Mouse (Mus musculus) hindbrain, embryonic 13.5 days (tissue): Measurements from ENCODE around the gene Olfr1047. TPM values are rescaled to one million over a fixed set of nuclear protein-coding genes. Genes with fewer than 3 reads are reported as not detected.
"Not testable (repeated sequence)": the region's sequence is repeated elsewhere in the genome, so short reads cannot be mapped to it uniquely, and the experiment has no call there.

Experiments
- ATAC-seq: fragments of 200-750 bp; cut with Nextera tagmentation; 2 replicates; pipeline ENCODE4 v1.8.0; 2017; ENCODE audit warnings: moderate TSS enrichment; ENCODE audit not compliant: low FRiP score
- H3K27ac ChIP-seq: fragments of 300-500 bp; sonication (generic); 2 replicates; pipeline ENCODE4 v1.5.1; 2015; ENCODE audit warnings: inconsistent platforms, mild to moderate bottlenecking, moderate library complexity
- H3K27me3 ChIP-seq: fragments of 300-500 bp; sonication (generic); 2 replicates; pipeline ENCODE4 v1.6.1; 2015; ENCODE audit warnings: mild to moderate bottlenecking, inconsistent platforms
- H3K36me3 ChIP-seq: fragments of 300-500 bp; sonication (generic); 2 replicates; pipeline ENCODE4 v1.6.1; 2015; ENCODE audit warnings: mild to moderate bottlenecking, inconsistent platforms
- H3K4me1 ChIP-seq: fragments of 300-500 bp; sonication (generic); replicated peaks from 2 replicates; pipeline ENCODE4 v1.6.1; 2015; ENCODE audit warnings: inconsistent platforms
- H3K4me2 ChIP-seq: fragments of 300-500 bp; sonication (generic); 2 replicates; pipeline ENCODE4 v1.6.1; 2015; ENCODE audit warnings: inconsistent platforms, mild to moderate bottlenecking, moderate library complexity
- H3K4me3 ChIP-seq: fragments of 300-500 bp; sonication (generic); 2 replicates; pipeline ENCODE4 v1.5.1; 2015; ENCODE audit warnings: mild to moderate bottlenecking, inconsistent platforms
- H3K9ac ChIP-seq: fragments of 300-500 bp; sonication (generic); 2 replicates; pipeline ENCODE4 v1.6.1; 2015; ENCODE audit warnings: mild to moderate bottlenecking, inconsistent platforms
- H3K9me3 ChIP-seq: fragments of 300-500 bp; sonication (generic); 2 replicates; pipeline ENCODE4 v1.6.1; 2016; ENCODE audit warnings: inconsistent platforms
- WGBS: fragments of 180-500 bp; shearing (Covaris S2); methylation state at CpG from one replicate; pipeline ENCODE4 v1.1.7; 2015; 5-methylcytosine and 5-hydroxymethylcytosine counted together
- polyA plus RNA-seq: library from polyadenylated mRNA; unstranded; fragments of >200 nt; fragmentation: Nextera tagmentation; extraction: Ambion mirVana; gene quantifications from 2 replicates; pipeline ENCODE4 v1.2.1, GENCODE M21; 2015

Gene Olfr1047
- not detected in 2 replicates for polyA plus RNA-seq

DNA sequence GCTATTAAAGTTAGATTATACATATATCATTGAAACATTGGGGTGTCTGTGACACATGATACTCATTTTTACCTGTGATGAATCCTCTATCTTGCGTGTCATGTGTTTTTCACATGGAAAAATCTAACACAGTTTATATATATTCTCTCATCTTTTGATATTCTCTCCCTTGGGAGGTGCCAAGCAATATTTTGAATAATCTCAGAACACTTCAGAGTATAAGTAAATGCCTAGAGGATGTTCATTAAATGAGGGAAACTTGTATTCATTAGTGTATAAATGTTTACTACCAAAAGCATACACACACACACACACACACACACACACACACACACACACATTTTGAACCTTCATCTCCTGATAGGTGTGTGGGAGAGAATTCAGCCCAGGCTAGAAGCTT lies at the start of gene Olfr1047:
Gene Olfr1047 (minus strand): TSS at position 101 of the 400 bp plus-strand sequence.
- Histone ChIP-seq H3K9me3 (no peaks in the 10 kb centered on the region), H3K27ac (no peak within 1 kb of the TSS), H3K4me3 (no peak within 1 kb of the TSS), H3K36me3 (no peaks in the 10 kb centered on the region), H3K9ac (no peak within 1 kb of the TSS), H3K4me2 (no peak within 1 kb of the TSS), H3K27me3 (no peaks in the 10 kb centered on the region), H3K4me1 (no peaks in the 10 kb centered on the region)
- no peak for ATAC-seq
- 100% methylated on average over 1 of the region's 1 CpGs for WGBS

GRCm38 (mm10) chr2:86278988-86279387 lies 47.8 kb upstream of the Olfr1047 start, which contains the start of gene Olfr1051:
Olfr1051 (minus strand) TSS chr2:86279088.
- not testable (repeated sequence) for H3K4me1 ChIP-seq, H3K4me3 ChIP-seq, H3K9ac ChIP-seq, H3K36me3 ChIP-seq, H3K27me3 ChIP-seq, H3K27ac ChIP-seq, H3K9me3 ChIP-seq, ATAC-seq, H3K4me2 ChIP-seq

DNA sequence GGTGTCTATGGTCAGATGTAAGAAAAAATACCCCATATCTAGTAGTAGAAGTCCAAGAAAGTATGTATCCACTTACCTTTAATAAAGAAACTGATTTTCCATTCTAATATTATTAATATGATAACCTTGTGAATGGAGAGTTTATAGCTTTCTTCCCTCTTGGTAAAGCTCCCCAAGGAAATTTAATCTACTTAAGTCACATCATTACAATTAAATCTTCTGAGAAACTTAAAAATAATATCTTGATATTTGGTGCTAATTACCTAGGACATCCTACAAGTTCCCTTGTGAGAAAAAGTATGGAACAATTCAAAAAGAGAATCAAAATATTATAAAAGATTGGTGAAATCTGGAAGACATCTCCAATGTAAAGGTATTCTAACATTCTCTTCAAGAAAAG lies 27.0 kb upstream of the Olfr1047 start, which contains the start of gene Olfr1049:
Gene Olfr1049 (minus strand): TSS at position 101 of the 400 bp plus-strand sequence.
- not testable (repeated sequence) for H3K9ac ChIP-seq, H3K27me3 ChIP-seq, ATAC-seq, H3K4me3 ChIP-seq, H3K9me3 ChIP-seq, H3K36me3 ChIP-seq, H3K4me1 ChIP-seq, H3K27ac ChIP-seq, H3K4me2 ChIP-seq

DNA sequence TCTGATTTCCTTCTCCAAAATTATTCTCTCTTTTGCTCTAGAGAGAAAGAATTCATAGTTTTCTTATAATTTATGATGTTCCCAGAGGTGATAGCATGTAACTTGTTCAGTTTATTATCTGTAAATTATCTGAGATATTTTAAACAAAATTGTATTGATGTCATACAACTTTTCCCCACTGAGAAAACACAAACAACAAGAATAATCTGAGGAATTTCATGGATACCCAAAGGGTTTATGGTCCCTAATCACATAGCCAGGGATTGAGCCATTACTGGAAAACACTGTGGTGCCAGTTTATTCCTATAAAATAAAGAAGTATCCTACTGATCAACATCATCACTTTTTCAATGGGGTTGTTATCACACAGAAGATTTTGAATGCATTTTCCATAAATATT lies 9.0 kb upstream of the Olfr1047 start, which contains the start of gene Olfr1048:
Gene Olfr1048 (minus strand): TSS at position 101 of the 400 bp plus-strand sequence.
- Histone ChIP-seq H3K27ac (no peak within 1 kb of the TSS), H3K36me3 (no peaks in the 10 kb centered on the region), H3K4me2 (no peak within 1 kb of the TSS), H3K4me1 (no peaks in the 10 kb centered on the region), H3K27me3 (no peaks in the 10 kb centered on the region), H3K4me3 (no peak within 1 kb of the TSS), H3K9me3 (no peaks in the 10 kb centered on the region), H3K9ac (no peak within 1 kb of the TSS)
- ATAC-seq: no peak

DNA sequence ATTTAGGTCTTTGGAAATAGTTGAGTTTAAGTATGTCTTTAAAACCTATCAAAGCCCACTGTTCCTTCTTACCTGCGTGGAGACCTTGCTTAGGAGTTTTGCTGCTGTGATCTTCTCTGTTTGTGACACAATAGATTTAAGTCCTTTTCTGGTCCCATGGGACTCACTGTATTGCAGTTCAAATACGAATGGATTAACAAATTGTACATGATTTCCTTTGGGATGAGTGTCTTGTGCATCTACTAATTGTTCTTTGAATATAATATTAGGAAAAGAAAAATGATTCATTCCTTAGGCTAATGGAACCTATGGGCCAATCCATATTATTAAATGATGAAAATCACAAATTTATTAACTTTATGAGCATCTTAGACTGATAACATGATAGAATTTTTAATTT lies 12.0 kb downstream of the Olfr1047 start, which contains the start of gene Olfr1046:
Gene Olfr1046 (minus strand): TSS at position 101 of the 400 bp plus-strand sequence.
- Histone ChIP-seq H3K4me2 (no peak within 1 kb of the TSS), H3K9ac (no peak within 1 kb of the TSS), H3K4me1 (no peaks in the 10 kb centered on the region), H3K27ac (no peak within 1 kb of the TSS), H3K9me3 (no peaks in the 10 kb centered on the region), H3K36me3 (no peaks in the 10 kb centered on the region), H3K4me3 (no peak within 1 kb of the TSS), H3K27me3 (no peaks in the 10 kb centered on the region)
- ATAC-seq: no peak
- WGBS: 74% methylated on average over 2 of the region's 2 CpGs

- Histone ChIP-seq H3K4me3 (no peak within 1 kb of the TSS), H3K9me3 (no peaks in the 10 kb centered on the region; the same call in 1 of the 2 replicates), H3K27ac (no peak within 1 kb of the TSS), H3K9ac (no peak within 1 kb of the TSS), H3K4me1 (no peaks in the 10 kb centered on the region), H3K36me3 (no peaks in the 10 kb centered on the region), H3K27me3 (no peaks in the 10 kb centered on the region), H3K4me2 (no peak within 1 kb of the TSS)
- ATAC-seq: no peak
Measured at GRCm38 (mm10) chr2:86202909-86203308, 28.3 kb downstream of the Olfr1047 start, which contains the start of gene Olfr1045. Olfr1045 (minus strand) TSS chr2:86203009.

DNA sequence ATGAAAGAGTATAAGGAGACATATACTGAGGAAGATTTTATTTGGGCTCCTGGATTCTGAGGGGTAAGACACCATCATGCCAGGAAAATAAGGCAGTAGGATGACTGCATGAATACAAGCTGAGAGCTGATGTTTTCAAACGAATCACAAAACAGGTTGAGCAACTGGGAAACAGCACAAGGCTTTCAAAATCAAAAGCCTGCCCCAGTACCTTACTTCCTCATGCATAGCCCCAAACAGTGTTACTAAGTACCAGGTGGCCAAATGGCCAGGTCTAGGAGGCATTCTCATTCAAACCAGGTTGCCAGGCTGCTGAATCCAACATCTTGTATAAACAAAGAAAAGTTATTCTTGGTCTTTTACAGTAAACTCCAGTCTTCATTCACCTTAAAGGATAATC lies 35.3 kb downstream of the Olfr1047 start:
- 59% methylated on average over 1 of the region's 1 CpGs for WGBS
- Histone ChIP-seq H3K9ac (no peak overlapping the region), H3K27ac (no peak overlapping the region), H3K9me3 (no peaks in the 10 kb centered on the region), H3K4me2 (no peak overlapping the region), H3K36me3 (no peaks in the 10 kb centered on the region), H3K27me3 (no peaks in the 10 kb centered on the region), H3K4me1 (no peaks in the 10 kb centered on the region), H3K4me3 (no peak overlapping the region)
- ATAC-seq: no peak

GRCm38 (mm10) chr2:86185583-86185982 lies 45.6 kb downstream of the Olfr1047 start, which contains the start of gene Olfr52:
Olfr52 (minus strand) TSS chr2:86185683.
- no peak within 1 kb of the TSS for H3K27ac ChIP-seq
- no peaks in the 10 kb centered on the region for H3K36me3 ChIP-seq
- no peaks in the 10 kb centered on the region for H3K27me3 ChIP-seq
- no peak for ATAC-seq
- H3K9me3 ChIP-seq: no peaks in the 10 kb centered on the region
- H3K4me2 ChIP-seq: no peak within 1 kb of the TSS
- H3K4me3 ChIP-seq: no peak within 1 kb of the TSS
- no peak within 1 kb of the TSS for H3K9ac ChIP-seq
- no peaks in the 10 kb centered on the region for H3K4me1 ChIP-seq

- WGBS: 87% methylated on average over 3 of the region's 3 CpGs
- no peak for ATAC-seq
- no peaks in the 10 kb centered on the region for H3K4me1 ChIP-seq
Measured at GRCm38 (mm10) chr2:86179950-86180349, 51.3 kb downstream of the Olfr1047 start.

DNA sequence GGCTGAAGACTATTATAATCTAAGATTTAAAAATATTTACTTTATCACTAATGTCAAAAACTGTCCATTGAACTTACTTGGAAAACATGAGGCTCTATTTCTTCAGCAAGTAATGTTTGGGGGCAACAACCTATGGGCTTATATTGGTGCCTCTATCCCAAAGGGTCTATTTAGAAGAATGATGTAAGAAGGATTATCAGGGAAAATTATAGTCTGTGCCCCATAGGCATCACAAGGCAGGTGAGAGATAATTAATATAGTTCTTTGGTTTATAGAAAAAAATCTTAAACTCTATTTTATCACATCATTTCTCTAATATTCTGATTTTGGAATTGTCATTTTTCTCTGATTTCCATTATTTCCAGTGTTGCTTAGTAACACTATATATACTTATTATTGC lies 53.5 kb downstream of the Olfr1047 start, which contains the start of gene Olfr1044:
Gene Olfr1044 (minus strand): TSS at position 101 of the 400 bp plus-strand sequence.
- H3K27ac ChIP-seq: no peak within 1 kb of the TSS
- no peak within 1 kb of the TSS for H3K4me3 ChIP-seq
- ATAC-seq: no peak
- no peaks in the 10 kb centered on the region for H3K36me3 ChIP-seq
- H3K9me3 ChIP-seq: no peaks in the 10 kb centered on the region
- no peaks in the 10 kb centered on the region for H3K27me3 ChIP-seq
- H3K4me2 ChIP-seq: no peak within 1 kb of the TSS
- no peaks in the 10 kb centered on the region for H3K4me1 ChIP-seq
- H3K9ac ChIP-seq: no peak within 1 kb of the TSS

More at GRCm38 (mm10) chr2:86179950-86180349, 51.3 kb downstream of the Olfr1047 start:
- no peaks in the 10 kb centered on the region for H3K27me3 ChIP-seq
- H3K4me2 ChIP-seq: no peak overlapping the region
- H3K36me3 ChIP-seq: no peaks in the 10 kb centered on the region
- no peak overlapping the region for H3K27ac ChIP-seq
- H3K4me3 ChIP-seq: no peak overlapping the region
- no peaks in the 10 kb centered on the region for H3K9me3 ChIP-seq
- H3K9ac ChIP-seq: no peak overlapping the region

Other genes starting within 250 kb of the Olfr1047 start
- not detected in 2 replicates for gene Olfr1031, start 241.1 kb downstream of the Olfr1047 start, polyA plus RNA-seq
- gene Olfr1032, start 225.9 kb downstream of the Olfr1047 start, polyA plus RNA-seq: not detected in 2 replicates
- not detected in 2 replicates for gene Olfr1033, start 210.8 kb downstream of the Olfr1047 start, polyA plus RNA-seq
- gene Olfr1034, start 185.5 kb downstream of the Olfr1047 start, polyA plus RNA-seq: not detected in 2 replicates
- gene Olfr1036, start 157.4 kb downstream of the Olfr1047 start, polyA plus RNA-seq: not detected in 2 replicates
- not detected in 2 replicates for gene Olfr1037, start 144.0 kb downstream of the Olfr1047 start, polyA plus RNA-seq
- gene Olfr1039, start 95.5 kb downstream of the Olfr1047 start, polyA plus RNA-seq: not detected in 2 replicates
- gene Olfr1040, start 84.7 kb downstream of the Olfr1047 start, polyA plus RNA-seq: not detected in 2 replicates
- gene Olfr1042, start 69.6 kb downstream of the Olfr1047 start, polyA plus RNA-seq: not detected in 2 replicates
- not detected in 2 replicates for gene Olfr1043, start 63.9 kb downstream of the Olfr1047 start, polyA plus RNA-seq
- not detected in 2 replicates for gene Olfr1044, start 53.6 kb downstream of the Olfr1047 start, polyA plus RNA-seq
- gene Olfr52, start 45.7 kb downstream of the Olfr1047 start, polyA plus RNA-seq: not detected in 2 replicates
- not detected in 2 replicates for gene Olfr1045, start 28.4 kb downstream of the Olfr1047 start, polyA plus RNA-seq
- not detected in 2 replicates for gene Olfr1046, start 12.1 kb downstream of the Olfr1047 start, polyA plus RNA-seq
- not detected in 2 replicates for gene Olfr1048, start 8.9 kb upstream of the Olfr1047 start, polyA plus RNA-seq
- gene Olfr1049, start 26.9 kb upstream of the Olfr1047 start, polyA plus RNA-seq: not detected in 2 replicates
- gene Olfr1051, start 47.7 kb upstream of the Olfr1047 start, polyA plus RNA-seq: not detected in 2 replicates
- gene Olfr1052, start 61.1 kb upstream of the Olfr1047 start, polyA plus RNA-seq: not detected in 2 replicates
- not detected in 2 replicates for gene Olfr1053, start 83.9 kb upstream of the Olfr1047 start, polyA plus RNA-seq
- not detected in 2 replicates for gene Olfr1054, start 104.0 kb upstream of the Olfr1047 start, polyA plus RNA-seq
- not detected in 2 replicates for gene Olfr1055, start 118.9 kb upstream of the Olfr1047 start, polyA plus RNA-seq
- gene Olfr1056, start 131.1 kb upstream of the Olfr1047 start, polyA plus RNA-seq: not detected in 2 replicates
- gene Olfr1057, start 147.0 kb upstream of the Olfr1047 start, polyA plus RNA-seq: not detected in 2 replicates
- not detected in 2 replicates for gene Olfr1058, start 157.2 kb upstream of the Olfr1047 start, polyA plus RNA-seq
- not detected in 2 replicates for gene Olfr1061, start 182.6 kb upstream of the Olfr1047 start, polyA plus RNA-seq
- not detected in 2 replicates for gene Olfr1062, start 195.3 kb upstream of the Olfr1047 start, polyA plus RNA-seq
- not detected in 2 replicates for gene Olfr1065, start 219.2 kb upstream of the Olfr1047 start, polyA plus RNA-seq
- gene Olfr1066, start 224.9 kb upstream of the Olfr1047 start, polyA plus RNA-seq: not detected in 2 replicates